Mouse (Mus musculus) C2C12 (cell line): ENCODE results near the gene Hist1h2ad.

ENCODE experiments used
- CEBPB ChIP-seq: IDR thresholded peaks from one replicate; pipeline ENCODE4 v1.6.1; 2011; ENCODE audit warnings: low read depth, mild to moderate bottlenecking, control low read depth, moderate library complexity
- CTCF ChIP-seq: IDR thresholded peaks from one replicate; pipeline ENCODE4 v1.5.1; 2011; ENCODE audit not compliant: control insufficient read depth, insufficient read depth, insufficient read length
- MAX ChIP-seq: IDR thresholded peaks from one replicate; pipeline ENCODE4 v1.6.1; 2011; ENCODE audit warnings: mild to moderate bottlenecking, control low read depth

GRCm38 (mm10) chr13:23550761-23551145, 23.4 kb upstream of the Hist1h2ad start:
- TF ChIP-seq CTCF (no peak), CEBPB (no peak), MAX (no peak)
